Mouse (Mus musculus) T-cell, adult 2 months (primary cell): Measurements from ENCODE around the gene Lrp5.

Experiments used
- DNase-seq: peaks from one replicate; pipeline ENCODE4 v3.0.0; 2022; ENCODE audit warnings: low spot score

Lrp5 gene

DNA sequence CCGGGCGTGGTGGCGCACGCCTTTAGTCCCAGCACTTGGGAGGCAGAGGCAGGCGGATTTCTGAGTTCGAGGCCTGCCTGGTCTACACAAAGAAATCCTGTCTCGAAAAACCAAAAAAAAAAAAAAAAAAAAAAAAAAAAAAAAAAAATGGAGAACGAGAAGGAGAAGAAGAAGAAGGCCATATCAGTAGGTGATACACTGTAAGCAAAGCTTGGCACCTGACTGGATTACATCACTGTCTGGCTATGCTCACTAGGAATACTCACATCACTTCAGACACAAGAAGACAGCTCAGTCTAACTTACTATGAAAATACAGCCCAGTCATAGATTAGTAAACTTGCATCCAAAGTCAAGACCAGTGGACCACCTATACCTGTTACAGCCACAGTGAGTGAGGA, 131.6 kb downstream of the Lrp5 start:
- DNase-seq = no peak

DNA sequence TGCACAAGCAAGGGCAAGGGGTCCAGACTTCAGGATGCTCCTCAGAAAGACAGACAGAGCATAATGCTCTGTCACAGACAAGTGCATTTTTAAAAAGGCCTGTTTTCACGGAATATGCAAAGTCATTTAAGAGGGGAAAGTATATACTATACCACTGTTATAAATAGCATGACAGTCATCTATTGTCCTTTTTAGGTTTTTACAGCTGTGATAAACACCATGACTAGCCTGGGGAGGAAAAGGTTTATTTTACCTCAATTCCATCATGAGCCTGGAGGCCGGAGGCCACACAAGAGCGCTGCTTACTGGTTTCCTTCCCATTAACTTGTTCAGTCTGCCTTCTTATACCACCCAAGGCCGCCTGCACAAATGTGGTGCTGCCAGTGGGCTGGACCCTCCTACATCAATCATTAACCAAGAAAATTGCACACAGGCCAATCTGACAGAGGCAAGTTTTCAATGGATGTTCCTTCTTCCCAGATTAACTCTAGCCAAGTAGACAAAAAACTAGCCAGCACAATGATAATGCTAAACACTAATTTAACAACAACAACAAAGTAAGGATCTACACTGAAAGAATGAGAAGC, 134.7 kb downstream of the Lrp5 start:
- DNase-seq = no peak

DNA sequence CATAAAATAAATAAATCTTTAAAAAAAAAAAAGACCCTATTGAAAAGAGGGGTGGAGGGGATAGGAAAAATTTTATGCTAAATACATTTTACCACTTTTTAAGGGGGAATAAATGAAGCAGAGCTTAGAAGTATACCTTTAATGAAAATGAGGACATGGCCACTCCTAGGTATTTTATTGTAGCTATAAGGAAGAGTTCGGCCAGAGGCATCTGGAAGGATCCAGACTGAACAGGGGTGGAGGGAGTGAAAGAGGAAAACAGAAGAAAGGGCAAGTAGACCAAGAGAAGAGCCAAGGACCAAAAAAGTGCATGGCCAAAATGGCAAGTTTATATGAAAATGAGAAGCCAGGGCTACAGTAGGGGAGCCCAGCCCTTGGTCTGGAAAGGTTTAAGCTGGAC, 136.3 kb downstream of the Lrp5 start:
- no peak for DNase-seq

DNA sequence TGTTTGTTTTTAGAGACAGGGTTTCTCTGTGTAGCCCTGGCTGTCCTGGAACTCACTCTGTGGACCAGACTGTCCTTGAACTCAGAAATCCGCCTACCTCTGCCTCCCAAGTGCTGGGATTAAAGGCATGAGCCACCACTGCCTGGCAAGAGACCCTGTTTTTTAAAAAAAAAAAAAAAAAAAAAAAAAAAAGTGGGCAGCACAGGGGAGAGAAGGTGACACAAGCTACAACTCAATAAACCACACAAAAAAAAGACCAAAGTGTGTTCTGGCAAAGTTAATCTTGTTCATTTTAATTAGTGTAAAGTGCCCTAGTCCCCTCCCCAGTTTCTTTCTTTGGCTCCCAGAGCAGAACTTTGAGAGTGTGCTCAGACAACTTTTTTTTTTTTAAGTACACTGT, 137.1 kb downstream of the Lrp5 start:
- DNase-seq = no peak

DNA sequence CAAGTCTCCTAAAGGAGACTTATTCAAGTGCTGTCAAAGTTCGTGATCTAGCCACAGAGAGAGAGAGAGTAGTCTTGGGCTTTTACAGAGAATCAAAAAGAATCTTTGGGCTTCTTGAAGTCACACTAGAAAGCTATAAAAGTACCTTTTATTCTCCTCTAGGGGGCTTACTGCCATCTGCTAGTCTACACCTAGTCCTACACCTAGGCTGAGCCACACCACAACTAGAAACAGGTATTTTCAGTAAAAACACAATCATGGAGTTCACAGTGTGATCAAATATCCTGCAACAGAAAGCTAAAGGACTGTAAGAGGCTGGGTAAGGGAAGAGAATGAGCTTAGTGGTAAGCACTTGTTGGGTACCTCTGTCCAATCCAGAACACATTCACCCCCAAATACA, 138.1 kb downstream of the Lrp5 start:
- DNase-seq = no peak

DNA sequence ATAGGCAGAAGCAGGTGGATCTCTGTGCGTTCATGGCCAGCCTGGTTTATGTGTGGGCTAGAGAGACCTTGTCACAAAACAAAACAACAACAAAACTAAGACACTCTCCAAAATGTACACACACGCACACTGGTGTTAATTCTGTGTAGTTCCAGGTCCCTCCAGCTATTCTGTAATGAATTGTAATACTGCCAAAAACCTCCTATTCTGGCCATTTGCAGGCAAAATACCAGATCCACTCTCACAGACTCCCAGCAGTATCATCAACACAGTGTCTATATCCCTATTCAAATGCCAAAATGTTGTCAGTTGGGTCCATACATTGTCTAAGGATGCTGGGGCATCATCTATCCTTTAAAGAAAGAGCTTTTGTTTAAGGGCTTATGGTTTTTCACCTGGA, 141.4 kb downstream of the Lrp5 start:
- DNase-seq = no peak

DNA sequence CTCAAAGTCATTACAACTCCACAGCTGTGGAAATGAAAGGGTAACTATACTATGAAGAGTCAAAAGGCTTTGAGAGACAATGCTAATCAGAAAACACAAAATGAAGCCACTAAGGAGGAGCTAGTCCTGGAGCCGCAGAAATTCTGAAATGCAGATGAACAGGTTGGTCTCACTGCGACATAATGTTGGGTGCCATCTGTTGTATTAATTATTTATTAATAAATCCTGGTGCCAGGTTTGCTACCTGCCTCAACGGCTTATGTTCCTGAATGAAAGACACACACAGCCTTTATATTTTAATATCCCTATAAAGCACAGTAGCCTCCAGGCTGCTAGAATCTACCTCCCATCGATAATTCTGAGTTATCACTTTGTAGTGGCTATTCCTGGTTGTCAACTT, 143.8 kb downstream of the Lrp5 start:
- no peak for DNase-seq

DNA sequence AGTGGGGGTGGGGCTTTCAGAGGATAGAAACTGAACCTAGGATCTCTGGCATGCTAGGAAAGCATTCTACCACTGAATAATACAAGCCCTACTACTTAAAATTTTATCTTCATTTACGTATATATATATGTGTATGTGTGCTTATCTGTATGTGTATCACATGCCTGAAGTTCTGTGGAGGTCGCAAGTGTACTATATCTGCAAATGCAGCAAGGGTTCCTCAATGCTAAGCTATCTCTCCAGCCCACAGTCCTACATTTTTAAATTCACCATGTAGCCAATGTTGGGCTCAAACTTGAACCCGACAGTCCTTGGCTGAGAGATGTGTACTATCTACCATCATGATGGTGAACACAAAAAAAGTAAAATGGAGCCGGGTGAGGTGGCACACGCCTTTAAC, 145.4 kb downstream of the Lrp5 start:
- no peak for DNase-seq

DNA sequence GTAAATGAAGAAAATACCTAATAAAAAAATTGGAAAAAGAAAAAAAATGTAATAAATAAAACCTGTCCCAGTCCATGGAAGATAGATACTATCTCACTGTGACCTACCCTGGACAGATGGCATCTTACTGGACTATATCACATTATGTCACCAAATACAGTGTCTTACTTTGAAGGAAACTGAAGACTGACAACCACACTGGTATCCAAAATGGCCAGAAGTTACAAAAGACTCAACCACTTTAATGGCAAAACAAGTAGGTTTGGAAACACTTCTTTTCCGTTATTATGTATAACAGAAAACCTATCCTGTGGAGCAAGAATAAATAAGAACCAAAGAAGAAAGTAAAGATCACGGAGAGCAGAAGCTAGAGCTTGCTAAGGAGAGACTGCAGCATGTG, 146.1 kb downstream of the Lrp5 start:
- no peak for DNase-seq

DNA sequence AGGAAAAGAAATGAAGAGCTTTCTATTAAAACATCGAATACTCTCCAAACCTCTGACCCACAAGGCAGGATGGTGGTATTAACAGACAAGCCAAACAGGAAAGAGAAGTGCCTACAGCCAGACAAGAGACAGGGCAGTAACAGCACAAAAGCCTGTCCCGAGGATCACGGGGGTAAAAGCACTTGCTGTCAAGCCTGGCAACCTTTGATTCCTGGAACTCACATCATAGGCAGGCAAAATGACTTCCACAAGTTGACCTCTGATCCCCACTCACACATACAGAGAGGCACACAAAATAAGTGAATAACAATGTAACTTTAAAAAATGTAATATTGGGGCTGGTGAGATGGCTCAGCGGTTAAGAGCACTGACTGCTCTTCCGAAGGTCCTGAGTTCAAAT, 146.9 kb downstream of the Lrp5 start:
- no peak for DNase-seq

DNA sequence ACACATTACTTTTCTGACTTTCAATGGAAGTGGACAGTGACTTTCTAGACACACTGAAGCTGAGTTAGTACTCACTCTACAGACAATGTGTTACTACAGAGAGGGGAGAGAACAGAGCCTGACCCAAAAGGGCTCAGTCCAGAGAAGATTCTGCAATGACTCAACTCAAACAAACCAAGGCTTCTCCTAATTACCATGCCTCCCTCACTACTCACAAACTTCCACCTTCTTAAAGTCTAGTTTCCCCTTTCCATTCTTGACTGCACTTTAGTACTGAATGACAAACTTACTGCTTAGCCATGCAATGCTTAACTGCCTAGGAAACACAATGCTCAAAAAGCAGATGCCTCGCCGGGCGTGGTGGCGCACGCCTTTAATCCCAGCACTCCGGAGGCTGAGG, 148.7 kb downstream of the Lrp5 start:
- DNase-seq = no peak

DNA sequence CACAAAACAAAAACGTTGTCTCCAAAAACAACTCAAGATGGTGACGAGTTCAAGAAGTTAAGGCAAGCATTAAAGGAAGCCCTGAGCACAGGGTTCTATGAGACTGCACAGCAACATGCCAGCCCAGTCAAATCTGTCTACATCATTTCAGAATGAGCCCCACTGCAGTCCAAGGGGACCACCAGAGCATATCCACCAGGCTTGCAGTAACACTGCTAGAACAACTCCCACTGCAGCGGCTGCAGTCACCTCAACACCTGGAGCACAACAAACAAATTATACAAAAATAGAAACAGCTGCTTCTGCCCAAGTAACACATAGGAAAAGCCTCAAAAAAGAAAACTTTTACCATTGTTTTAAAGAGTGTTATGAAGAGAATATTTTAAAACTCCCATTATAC, 151.4 kb downstream of the Lrp5 start:
- no peak for DNase-seq
